Mouse (Mus musculus) hindbrain, embryonic 10.5 days (tissue): ENCODE results near the gene Siglec1. TPM values are rescaled to one million over a fixed set of nuclear protein-coding genes. Genes with fewer than 3 reads are reported as not detected.

Source experiments
- DNase-seq: peaks from one replicate; pipeline ENCODE4 v3.0.0-alpha.2; 2017; ENCODE audit warnings: low spot score
- H3K27ac ChIP-seq: fragments of 300-500 bp; sonication (generic); 2 replicates; pipeline ENCODE4 v1.5.1; 2016; ENCODE audit warnings: mild to moderate bottlenecking, moderate library complexity
- H3K27me3 ChIP-seq: fragments of 300-500 bp; sonication (generic); 2 replicates; pipeline ENCODE4 v1.6.1; 2016; ENCODE audit warnings: mild to moderate bottlenecking; ENCODE audit not compliant: poor library complexity, insufficient read depth, severe bottlenecking
- H3K36me3 ChIP-seq: fragments of 300-500 bp; sonication (generic); 2 replicates; pipeline ENCODE4 v1.6.1; 2016; ENCODE audit warnings: mild to moderate bottlenecking, moderate library complexity
- H3K4me1 ChIP-seq: fragments of 300-500 bp; sonication (generic); replicated peaks from 2 replicates; pipeline ENCODE4 v1.6.1; 2016; ENCODE audit warnings: mild to moderate bottlenecking
- H3K4me3 ChIP-seq: fragments of 300-500 bp; sonication (generic); 2 replicates; pipeline ENCODE4 v1.5.1; 2016; ENCODE audit warnings: mild to moderate bottlenecking, moderate library complexity
- H3K9me3 ChIP-seq: fragments of 300-500 bp; sonication (generic); 2 replicates; pipeline ENCODE4 v1.6.1; 2016; ENCODE audit warnings: mild to moderate bottlenecking, moderate library complexity
- WGBS: fragments of 180-500 bp; shearing (Covaris S2); methylation state at CpG from one replicate; pipeline ENCODE4 v1.1.7; 2016; 5-methylcytosine and 5-hydroxymethylcytosine counted together
- polyA plus RNA-seq: library from polyadenylated mRNA; unstranded; fragments of >200 nt; fragmentation: Nextera tagmentation; extraction: Ambion mirVana; gene quantifications from 2 replicates; pipeline ENCODE4 v1.2.1, GENCODE M21; 2016

Siglec1 gene
- 0.10 and 0.16 TPM in 2 replicates for polyA plus RNA-seq

- Histone ChIP-seq H3K9me3 (no peaks in the 10 kb centered on the region), H3K4me3 (no peak within 1 kb of the TSS), H3K36me3 (no peaks in the 10 kb centered on the region), H3K27ac (no peak within 1 kb of the TSS), H3K4me1 (peaks cover 17% of the 10 kb centered on the region), H3K27me3 (no peaks in the 10 kb centered on the region)
- 87% methylated on average over 11 of the region's 11 CpGs for WGBS
- no peak for DNase-seq
Observed at GRCm38 (mm10) chr2:131086667-131087390, at the start of gene Siglec1. Gene Siglec1 (minus strand): TSS chr2:131086765.

GRCm38 (mm10) chr2:131135521-131136139 lies 49.1 kb upstream of the Siglec1 start:
- Histone ChIP-seq H3K27ac (peak overlapping the region; percentile 59), H3K36me3 (peaks cover 15% of the 10 kb centered on the region; the same call in 1 of the 2 replicates)
- 69% methylated on average over 11 of the region's 11 CpGs for WGBS

GRCm38 (mm10) chr2:131134826-131135400 lies 48.3 kb upstream of the Siglec1 start:
- no peak for DNase-seq
- no peak overlapping the region for H3K4me3 ChIP-seq
- H3K27ac ChIP-seq, result peak overlapping the region; percentile 59
- H3K27me3 ChIP-seq, result no peaks in the 10 kb centered on the region
- H3K36me3 ChIP-seq, result peaks cover 15% of the 10 kb centered on the region; the same call in 1 of the 2 replicates
- peaks cover 27% of the 10 kb centered on the region; the same call in 1 of the 2 replicates for H3K4me1 ChIP-seq
- no peaks in the 10 kb centered on the region for H3K9me3 ChIP-seq
- 85% methylated on average over 8 of the region's 8 CpGs for WGBS

More at GRCm38 (mm10) chr2:131135521-131136139, 49.1 kb upstream of the Siglec1 start:
- Histone ChIP-seq H3K9me3 (no peaks in the 10 kb centered on the region), H3K4me3 (no peak overlapping the region), H3K27me3 (no peaks in the 10 kb centered on the region), H3K4me1 (peaks cover 34% of the 10 kb centered on the region; the same call in 1 of the 2 replicates)
- no peak for DNase-seq

- Histone ChIP-seq H3K9me3 (no peaks in the 10 kb centered on the region), H3K27me3 (no peaks in the 10 kb centered on the region), H3K36me3 (peaks cover 13% of the 10 kb centered on the region; the same call in 1 of the 2 replicates), H3K4me3 (no peak overlapping the region), H3K27ac (0 out of 2 replicates have a peak overlapping the region, but pooled peaks have one; percentile 59), H3K4me1 (peaks cover 24% of the 10 kb centered on the region; the same call in 1 of the 2 replicates)
- no peak for DNase-seq
- 50% methylated on average over 1 of the region's 1 CpGs for WGBS
Observed at GRCm38 (mm10) chr2:131134381-131134780, 47.8 kb upstream of the Siglec1 start.

GRCm38 (mm10) chr2:131132930-131133547 lies 46.5 kb upstream of the Siglec1 start, which contains the start of gene Gm11037:
Gene Gm11037 (plus strand): TSS chr2:131133497.
- no peak for DNase-seq
- H3K27ac ChIP-seq, result peak within 1 kb of the TSS; percentile 59; the same call in 1 of the 2 replicates
- 86% methylated on average over 9 of the region's 9 CpGs for WGBS
- no peak within 1 kb of the TSS for H3K4me3 ChIP-seq
- H3K27me3 ChIP-seq, result peaks cover 9% of the 10 kb centered on the region
- no peaks in the 10 kb centered on the region for H3K9me3 ChIP-seq
- 0 out of 2 replicates have a peak, but pooled peaks cover 6% of the 10 kb centered on the region for H3K36me3 ChIP-seq
- peaks cover 20% of the 10 kb centered on the region for H3K4me1 ChIP-seq

- H3K9me3 ChIP-seq, result no peaks in the 10 kb centered on the region
- no peak overlapping the region for H3K4me3 ChIP-seq
- WGBS, result 86% methylated on average over 10 of the region's 10 CpGs
- H3K27ac ChIP-seq, result no peak overlapping the region
- H3K27me3 ChIP-seq, result peaks cover 9% of the 10 kb centered on the region
- no peak for DNase-seq
- 0 out of 2 replicates have a peak, but pooled peaks cover 3% of the 10 kb centered on the region for H3K36me3 ChIP-seq
- peaks cover 27% of the 10 kb centered on the region for H3K4me1 ChIP-seq
Observed at GRCm38 (mm10) chr2:131132111-131132888, 45.7 kb upstream of the Siglec1 start.

GRCm38 (mm10) chr2:131130849-131131248 lies 44.3 kb upstream of the Siglec1 start:
- 89% methylated on average over 2 of the region's 2 CpGs for WGBS
- DNase-seq, result no peak
- H3K4me1 ChIP-seq, result peaks cover 41% of the 10 kb centered on the region

GRCm38 (mm10) chr2:131129836-131130235 lies 43.3 kb upstream of the Siglec1 start:
- WGBS, result 80% methylated on average over 5 of the region's 5 CpGs
- no peaks in the 10 kb centered on the region for H3K9me3 ChIP-seq
- H3K4me1 ChIP-seq, result peaks cover 37% of the 10 kb centered on the region
- H3K4me3 ChIP-seq, result no peak overlapping the region
- H3K36me3 ChIP-seq, result 0 out of 2 replicates have a peak, but pooled peaks cover 3% of the 10 kb centered on the region
- H3K27me3 ChIP-seq, result peaks cover 20% of the 10 kb centered on the region
- no peak for DNase-seq
- H3K27ac ChIP-seq, result no peak overlapping the region

More at GRCm38 (mm10) chr2:131130849-131131248, 44.3 kb upstream of the Siglec1 start:
- H3K36me3 ChIP-seq, result 0 out of 2 replicates have a peak, but pooled peaks cover 3% of the 10 kb centered on the region
- no peak overlapping the region for H3K4me3 ChIP-seq
- no peaks in the 10 kb centered on the region for H3K9me3 ChIP-seq
- no peak overlapping the region for H3K27ac ChIP-seq
- H3K27me3 ChIP-seq, result peaks cover 16% of the 10 kb centered on the region

- no peaks in the 10 kb centered on the region for H3K9me3 ChIP-seq
- H3K27me3 ChIP-seq, result peaks cover 20% of the 10 kb centered on the region
- no peak for DNase-seq
- H3K36me3 ChIP-seq, result no peaks in the 10 kb centered on the region
- H3K4me3 ChIP-seq, result peak overlapping the region; percentile 59
- no peak overlapping the region for H3K27ac ChIP-seq
- peaks cover 32% of the 10 kb centered on the region for H3K4me1 ChIP-seq
- whole genome bisulfite sequencing, result 86% methylated on average over 3 of the region's 3 CpGs
Observed at GRCm38 (mm10) chr2:131128636-131129157, 42.1 kb upstream of the Siglec1 start.

GRCm38 (mm10) chr2:131128211-131128610 lies 41.6 kb upstream of the Siglec1 start:
- H3K27me3 ChIP-seq, result peaks cover 20% of the 10 kb centered on the region
- H3K9me3 ChIP-seq, result no peaks in the 10 kb centered on the region
- DNase-seq, result no peak
- H3K4me1 ChIP-seq, result peaks cover 32% of the 10 kb centered on the region
- peak overlapping the region; percentile 59 for H3K4me3 ChIP-seq
- H3K36me3 ChIP-seq, result no peaks in the 10 kb centered on the region
- 87% methylated on average over 5 of the region's 5 CpGs for WGBS
- H3K27ac ChIP-seq, result peak overlapping the region; percentile 91; the same call in 1 of the 2 replicates

- no peaks in the 10 kb centered on the region for H3K36me3 ChIP-seq
- peaks cover 32% of the 10 kb centered on the region for H3K4me1 ChIP-seq
- peak within 1 kb of the TSS; percentile 91 for H3K27ac ChIP-seq
- no peaks in the 10 kb centered on the region for H3K9me3 ChIP-seq
- peaks cover 20% of the 10 kb centered on the region for H3K27me3 ChIP-seq
- DNase-seq, result peak; percentile 76
- under 1% methylated on average over 28 of the region's 28 CpGs for WGBS
- H3K4me3 ChIP-seq, result peak within 1 kb of the TSS; percentile 59
Observed at GRCm38 (mm10) chr2:131127161-131127730, 40.7 kb upstream of the Siglec1 start, which contains the start of gene Hspa12b. Gene Hspa12b (plus strand): TSS chr2:131127280.
